22 mouse cellular contexts compared by ENCODE assay signal in the genomic region with DNA sequence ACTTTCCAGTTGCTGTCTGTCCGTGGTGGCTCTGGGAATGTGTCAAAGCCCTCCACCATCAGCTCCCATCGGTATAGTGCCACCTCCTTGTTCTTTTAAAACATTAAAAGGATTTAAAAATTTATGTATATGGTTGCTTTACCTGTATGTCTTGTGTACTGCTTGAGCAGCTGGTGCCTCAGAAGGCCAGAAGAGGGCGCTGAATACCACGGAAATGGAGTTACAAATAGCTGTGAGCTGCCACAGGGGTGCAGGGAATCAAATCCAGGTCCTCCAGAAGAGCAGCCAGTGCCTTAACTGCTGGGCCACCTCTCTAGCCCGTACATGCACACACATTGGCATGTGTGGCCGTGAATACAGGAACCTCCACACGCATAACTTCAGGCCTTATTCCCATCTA. TPM values are rescaled to one million over a fixed set of nuclear protein-coding genes. Genes with fewer than 3 reads are reported as not detected.
DNase-seq lines count a peak whose midpoint lies in the region; ATAC-seq and TF ChIP-seq lines count a peak whose summit lies in the region.
"Had no signal": no experiment of that assay in that cellular context is flagged by ENCODE, and none has a peak within 500 bp of the region (broad histone marks: within the 10 kb centered on the region; RNA-seq: fewer than 3 reads in every experiment).

No protein-coding gene starts in this region.

- DNase-seq in heart, adult 2 months, result no peak
- no peak for DNase-seq in lung, postnatal 0 days (ENCODE audit: low spot score)
- DNase-seq in lung, postnatal 10 days, result no peak
- peak; percentile 68 for DNase-seq in R1 (ENCODE audit: low read depth, low spot score)
- no peak for DNase-seq in c-Kit-positive CD71-positive TER-119-positive erythroid progenitor cells, embryonic 14.5 days (ENCODE audit: low spot score)
- DNase-seq in urinary bladder, adult 18-20 months (ENCODE audit: low spot score in 2 of 2), result no peak
- DNase-seq: adrenal gland, adult 2 months; B cell, adult 2 months; cerebellum, adult 9-10 months; forebrain, postnatal 0 days; gastrocnemius, postnatal 10 days; heart, adult 18-20 months; kidney, adult 2 months; kidney, postnatal 10 days; left cerebral cortex, postnatal 4 days; lung, embryonic 14.5 days; right cerebral cortex, postnatal 4 days; thymus, postnatal 25 days had no signal

- H3K36me3 ChIP-seq in heart, adult 2 months (ENCODE audit: control insufficient read depth, insufficient read depth, low read length), result no peaks in the 10 kb centered on the region; the same call in 1 of the 2 replicates
- H3K36me3 ChIP-seq in heart, embryonic 11.5 days (ENCODE audit: control insufficient read depth, insufficient read depth, low read length), result peaks cover 62% of the 10 kb centered on the region
- H3K36me3 ChIP-seq in lung, postnatal 0 days (ENCODE audit: insufficient read depth, low read length), result peaks cover 49% of the 10 kb centered on the region

- WGBS in heart, adult 2 months, result 91% methylated on average over 7 of the region's 7 CpGs
- WGBS in heart, embryonic 11.5 days (ENCODE audit: insufficient replicate concordance), result 92% methylated on average over 7 of the region's 7 CpGs
- 91% methylated on average over 7 of the region's 7 CpGs for WGBS in lung, postnatal 0 days

- no peak for TF ChIP-seq EP300 in heart, adult 2 months (IDR thresholded peaks at IDR 0.05; ENCODE audit: insufficient read depth, low read depth, low read length)
- TF ChIP-seq EP300 in lung, postnatal 0 days (IDR thresholded peaks at IDR 0.05), result no peak

- no peak for ATAC-seq in heart, embryonic 11.5 days (replicated peaks; ENCODE audit: insufficient number of reproducible peaks, low FRiP score, low TSS enrichment)
- ATAC-seq in lung, postnatal 0 days, result no peak
- ATAC-seq: forebrain, postnatal 0 days had no signal

- no peak overlapping the region for H3K4me3 ChIP-seq in heart, adult 2 months
- H3K4me3 ChIP-seq in heart, embryonic 11.5 days (ENCODE audit: low read depth, low read length), result no peak overlapping the region
- no peak overlapping the region for H3K4me3 ChIP-seq in lung, postnatal 0 days (ENCODE audit: low read depth, low read length)
- H3K4me3 ChIP-seq: neural tube, embryonic 12.5 days had no signal

- H3K27me3 ChIP-seq in heart, adult 2 months (ENCODE audit: control insufficient read depth, insufficient read depth, low read length), result no peaks in the 10 kb centered on the region
- no peaks in the 10 kb centered on the region for H3K27me3 ChIP-seq in heart, embryonic 11.5 days (ENCODE audit: control insufficient read depth, insufficient read depth, low read length)
- H3K27me3 ChIP-seq in lung, postnatal 0 days (replicated peaks; ENCODE audit: insufficient read depth, low read length), result no peaks in the 10 kb centered on the region
- H3K27me3 ChIP-seq: neural tube, embryonic 12.5 days had no signal

- H3K27ac ChIP-seq in heart, adult 2 months, result no peak overlapping the region
- no peak overlapping the region for H3K27ac ChIP-seq in heart, embryonic 11.5 days (ENCODE audit: low read depth, low read length)
- H3K27ac ChIP-seq in lung, postnatal 0 days (ENCODE audit: low read length), result no peak overlapping the region
- H3K27ac ChIP-seq: neural tube, embryonic 12.5 days had no signal

- TF ChIP-seq POLR2A in heart, adult 2 months (IDR thresholded peaks at IDR 0.05; ENCODE audit: insufficient read depth, low read depth, low read length), result no peak

- no peaks in the 10 kb centered on the region for H3K79me2 ChIP-seq in heart, adult 2 months (replicated peaks; ENCODE audit: control insufficient read depth, insufficient read depth, low read length)

- intact Hi-C loops in heart, adult 2 months (cut with DNase I), result no loop called here

- H3K4me2 ChIP-seq in heart, embryonic 11.5 days, result no peak overlapping the region
- no peak overlapping the region for H3K4me2 ChIP-seq in lung, postnatal 0 days (replicated peaks; ENCODE audit: low read depth, low read length)
- H3K4me2 ChIP-seq: lung, embryonic 14.5 days; midbrain, embryonic 11.5 days; neural tube, embryonic 12.5 days had no signal

- H3K9me3 ChIP-seq in heart, embryonic 11.5 days (replicated peaks; ENCODE audit: control insufficient read depth, low read length), result no peaks in the 10 kb centered on the region
- no peaks in the 10 kb centered on the region for H3K9me3 ChIP-seq in lung, postnatal 0 days (ENCODE audit: low read length)
- H3K9me3 ChIP-seq: neural tube, embryonic 12.5 days had no signal

- H3K4me1 ChIP-seq in heart, adult 2 months (ENCODE audit: control insufficient read depth, insufficient read depth, low read length), result no peaks in the 10 kb centered on the region
- no peaks in the 10 kb centered on the region for H3K4me1 ChIP-seq in heart, embryonic 11.5 days (ENCODE audit: control insufficient read depth, insufficient read depth, low read length)
- H3K4me1 ChIP-seq in lung, postnatal 0 days (ENCODE audit: insufficient read depth, low read depth, low read length), result no peaks in the 10 kb centered on the region
- H3K4me1 ChIP-seq: neural tube, embryonic 12.5 days had no signal

- TF ChIP-seq CTCF in heart, adult 2 months (IDR thresholded peaks at IDR 0.05), result peak; percentile 28
- TF ChIP-seq CTCF in lung, postnatal 0 days (IDR thresholded peaks at IDR 0.05), result 0 out of 2 replicates have a peak, but pooled peaks have one; percentile 21

- H3K9ac ChIP-seq in heart, adult 2 months (ENCODE audit: low read depth, low read length), result no peak overlapping the region
- no peak overlapping the region for H3K9ac ChIP-seq in heart, embryonic 11.5 days (ENCODE audit: low read depth, low read length)
- no peak overlapping the region for H3K9ac ChIP-seq in lung, postnatal 0 days (replicated peaks; ENCODE audit: low read depth)
- H3K9ac ChIP-seq: forebrain, postnatal 0 days; lung, embryonic 14.5 days; neural tube, embryonic 12.5 days had no signal

RNA-seq across cellular contexts. Expression of a gene that starts 25.5 kb away (rescaled TPM):
- total RNA-seq in heart, adult 2 months (2021), result 1 to 10 TPM; 3.0 to 4.7 TPM
- polyA plus RNA-seq in heart, adult 2 months (2012; rRNA removed), result 1.00 and 2.1 TPM in 2 replicates
- 5.8 and 6.2 TPM in 2 replicates for polyA plus RNA-seq in heart, embryonic 11.5 days (2014; fragmentation: Nextera tagmentation; extraction: Ambion mirVana)
- 7.3 and 7.4 TPM in 2 replicates for polyA plus RNA-seq in lung, postnatal 0 days (2015; fragmentation: Nextera tagmentation; extraction: Ambion mirVana)

RNA-seq across cellular contexts. Expression of a gene that starts 28.8 kb away (rescaled TPM):
- 10 to 100 TPM; 11.7 to 14.8 TPM for total RNA-seq in heart, adult 2 months (2021)
- polyA plus RNA-seq in heart, adult 2 months (2012; rRNA removed), result 7.8 and 10.0 TPM in 2 replicates
- polyA plus RNA-seq in heart, embryonic 11.5 days (2014; fragmentation: Nextera tagmentation; extraction: Ambion mirVana), result 12.8 and 15.0 TPM in 2 replicates
- polyA plus RNA-seq in lung, postnatal 0 days (2015; fragmentation: Nextera tagmentation; extraction: Ambion mirVana), result 13.1 and 13.3 TPM in 2 replicates

RNA-seq across cellular contexts. Expression of a gene that starts 43.6 kb away (rescaled TPM):
- under 1 TPM; 0.45 to 0.55 TPM for total RNA-seq in heart, adult 2 months (2021)
- polyA plus RNA-seq in heart, adult 2 months (2012; rRNA removed), result 0.33 and 0.38 TPM in 2 replicates
- polyA plus RNA-seq in heart, embryonic 11.5 days (2014; fragmentation: Nextera tagmentation; extraction: Ambion mirVana), result 0.16 TPM in 1 of 2 replicates, not detected in the other
- polyA plus RNA-seq in lung, postnatal 0 days (2015; fragmentation: Nextera tagmentation; extraction: Ambion mirVana), result 0.74 and 1.5 TPM in 2 replicates
- polyA plus RNA-seq: G1E; midbrain, embryonic 11.5 days had no signal

RNA-seq across cellular contexts. Expression of a gene that starts 46.8 kb away (rescaled TPM):
- 10 to 100 TPM; 37.7 to 42.2 TPM for total RNA-seq in heart, adult 2 months (2021)
- 49.4 and 85.7 TPM in 2 replicates for polyA plus RNA-seq in heart, adult 2 months (2012; rRNA removed)
- polyA plus RNA-seq in heart, embryonic 11.5 days (2014; fragmentation: Nextera tagmentation; extraction: Ambion mirVana), result 117 and 124 TPM in 2 replicates
- 54.0 and 56.7 TPM in 2 replicates for polyA plus RNA-seq in lung, postnatal 0 days (2015; fragmentation: Nextera tagmentation; extraction: Ambion mirVana)

RNA-seq across cellular contexts. Expression of a gene that starts 47.9 kb away (rescaled TPM):
- total RNA-seq in heart, adult 2 months (2021), result 10 to 100 TPM; 11.8 to 12.9 TPM
- 6.6 and 11.2 TPM in 2 replicates for polyA plus RNA-seq in heart, adult 2 months (2012; rRNA removed)
- polyA plus RNA-seq in heart, embryonic 11.5 days (2014; fragmentation: Nextera tagmentation; extraction: Ambion mirVana), result 11.3 and 13.0 TPM in 2 replicates
- 5.5 and 5.7 TPM in 2 replicates for polyA plus RNA-seq in lung, postnatal 0 days (2015; fragmentation: Nextera tagmentation; extraction: Ambion mirVana)
